Mouse (Mus musculus) heart, adult 11 months (tissue): ENCODE measurements around the gene Tfap2a.

Experiments used
- DNase-seq: peaks from one replicate; pipeline ENCODE4 v3.0.0; 2022

The Tfap2a gene

GRCm38 (mm10) chr13:40733542-40734151 lies 4.5 kb downstream of the Tfap2a start:
- DNase-seq: peak; percentile 74

DNA sequence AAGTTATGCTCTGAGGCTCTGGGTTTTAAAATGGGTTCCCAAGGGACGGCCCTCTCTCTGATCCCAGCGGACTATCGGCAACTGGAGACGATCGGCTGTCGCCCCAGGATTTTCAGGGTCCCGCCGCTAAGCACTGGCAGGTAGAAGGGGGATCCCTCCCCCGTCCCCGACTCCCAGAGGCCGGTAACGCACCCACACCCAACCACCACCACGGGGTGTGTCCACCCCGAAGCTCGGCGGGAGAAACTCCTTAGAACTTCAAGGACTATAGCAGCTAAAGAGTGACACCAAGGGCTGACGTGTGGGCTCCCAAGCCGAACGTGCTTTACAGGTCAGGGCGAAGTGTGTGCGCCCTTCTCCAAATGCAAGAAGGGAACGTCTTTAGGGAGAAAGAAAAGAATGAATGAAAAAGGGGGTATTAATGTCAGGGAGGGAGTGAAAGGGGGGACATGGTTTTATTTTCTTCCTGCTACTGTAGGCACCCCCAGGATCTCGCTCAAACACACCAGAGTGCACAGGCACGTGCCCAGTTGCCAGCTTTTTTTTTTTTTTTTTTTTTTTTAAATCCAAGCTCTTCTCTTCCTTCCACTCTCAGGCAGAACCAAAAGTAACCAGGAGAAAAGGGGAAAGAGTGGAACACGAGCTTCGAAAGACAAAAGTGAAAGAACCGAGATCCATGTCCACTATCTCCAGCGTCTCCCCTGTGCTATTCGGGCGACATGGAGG lies 5.2 kb downstream of the Tfap2a start:
- DNase-seq: peak; percentile 86

DNA sequence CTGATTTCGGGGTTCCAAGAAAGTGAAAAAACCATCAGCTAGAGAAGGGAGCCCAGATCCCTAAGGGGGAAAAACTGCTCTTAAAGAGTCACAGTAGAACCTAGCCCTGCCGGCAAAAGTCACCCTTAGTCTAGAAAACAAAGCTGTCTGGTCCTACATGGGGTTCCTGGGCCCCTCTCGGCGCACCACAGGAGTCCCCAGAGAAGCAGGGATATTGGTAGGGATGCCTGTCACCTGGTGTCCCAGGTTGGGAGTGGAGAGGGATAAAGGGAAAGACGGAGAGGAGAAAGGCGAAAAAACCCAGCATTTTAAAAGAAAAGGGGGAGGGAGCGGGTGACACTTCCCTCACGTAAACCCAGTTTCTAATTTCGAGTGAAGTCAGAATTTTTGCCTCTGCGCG lies 6.1 kb downstream of the Tfap2a start:
- peak; percentile 70 for DNase-seq

DNA sequence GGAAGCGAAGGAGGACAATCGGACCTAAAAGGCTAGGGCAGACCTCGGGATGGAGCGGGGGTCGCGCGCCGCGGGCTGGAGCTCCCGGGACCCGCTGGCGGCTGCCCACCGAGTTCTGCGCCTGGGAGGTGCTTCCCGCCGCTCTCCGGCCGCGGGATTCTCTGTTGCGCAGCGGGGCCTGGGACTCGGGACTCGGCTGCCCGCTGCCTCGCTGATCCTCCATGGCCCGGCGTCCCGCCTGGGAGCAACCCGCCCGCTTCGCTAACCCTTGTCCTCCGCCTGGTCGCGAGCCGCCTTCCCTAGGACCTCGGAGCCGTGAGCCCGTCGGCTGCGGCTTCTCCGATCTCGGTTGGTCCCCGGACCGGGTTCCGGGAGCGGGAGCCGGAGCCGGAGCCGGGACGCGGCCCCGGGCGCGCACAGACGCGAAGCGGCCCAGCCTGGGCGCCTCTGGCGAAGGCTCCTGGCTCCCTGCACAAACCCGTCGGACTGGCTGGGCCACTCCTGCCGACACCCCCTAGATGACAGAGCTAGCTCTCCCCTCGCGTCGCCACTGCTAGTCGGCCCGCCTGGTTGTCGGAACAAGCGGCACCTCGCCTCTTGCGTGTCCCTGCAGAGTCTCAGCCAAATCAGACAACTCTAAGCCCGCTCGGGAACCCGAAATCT lies 6.9 kb downstream of the Tfap2a start:
- DNase-seq: peak; percentile 88

DNA sequence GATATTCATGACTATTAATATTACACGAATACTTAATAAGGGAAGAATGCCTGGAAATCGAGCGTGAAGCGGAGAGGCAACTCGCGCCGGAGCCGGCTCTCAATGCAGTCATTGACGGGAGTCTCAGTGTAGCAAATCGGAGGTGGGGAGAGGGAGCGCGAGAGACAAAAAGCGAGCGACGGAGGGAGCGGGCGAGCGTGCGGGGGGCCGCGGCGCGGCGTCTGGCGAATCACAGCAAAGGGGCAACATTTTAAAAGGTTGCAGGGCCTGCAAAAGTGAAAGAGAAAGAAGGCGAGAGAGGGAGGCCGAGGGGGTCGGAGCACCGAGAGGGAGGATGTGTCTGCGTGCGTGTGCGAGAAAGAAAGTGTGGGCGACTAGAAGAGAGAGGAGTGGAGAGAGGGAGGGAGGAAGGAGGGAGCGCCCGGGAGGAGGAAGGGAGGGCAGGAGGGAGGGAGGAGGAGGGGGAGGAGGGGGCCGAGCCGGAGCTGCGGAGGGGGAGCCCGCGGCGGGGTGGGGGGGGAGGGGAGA lies 7.5 kb downstream of the Tfap2a start:
- peak; percentile 90 for DNase-seq

- DNase-seq: peak; percentile 85
These were observed 8.4 kb downstream of the Tfap2a start for GRCm38 (mm10) chr13:40729592-40730431.

DNA sequence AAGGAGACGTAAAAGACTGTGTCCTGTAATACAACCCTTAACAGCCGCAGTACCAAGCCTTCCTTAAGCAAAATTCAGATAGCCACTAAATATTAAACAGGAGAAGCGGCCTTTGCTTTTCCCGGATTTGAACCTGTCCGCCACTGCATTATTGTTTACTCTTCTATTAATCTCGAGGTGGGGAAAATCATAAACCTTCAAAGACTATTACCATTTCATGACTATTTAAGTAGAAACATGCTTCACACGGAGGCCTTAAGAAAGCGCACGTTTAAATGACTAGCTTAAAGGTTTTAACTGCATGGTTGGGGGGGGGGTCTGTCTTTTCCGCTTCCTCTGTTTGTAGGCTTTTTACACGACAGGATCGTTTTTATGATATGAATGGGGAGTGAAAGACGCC lies 9.1 kb downstream of the Tfap2a start:
- DNase-seq: peak; percentile 24

GRCm38 (mm10) chr13:40728626-40728990 lies 9.6 kb downstream of the Tfap2a start:
- DNase-seq: no peak

DNA sequence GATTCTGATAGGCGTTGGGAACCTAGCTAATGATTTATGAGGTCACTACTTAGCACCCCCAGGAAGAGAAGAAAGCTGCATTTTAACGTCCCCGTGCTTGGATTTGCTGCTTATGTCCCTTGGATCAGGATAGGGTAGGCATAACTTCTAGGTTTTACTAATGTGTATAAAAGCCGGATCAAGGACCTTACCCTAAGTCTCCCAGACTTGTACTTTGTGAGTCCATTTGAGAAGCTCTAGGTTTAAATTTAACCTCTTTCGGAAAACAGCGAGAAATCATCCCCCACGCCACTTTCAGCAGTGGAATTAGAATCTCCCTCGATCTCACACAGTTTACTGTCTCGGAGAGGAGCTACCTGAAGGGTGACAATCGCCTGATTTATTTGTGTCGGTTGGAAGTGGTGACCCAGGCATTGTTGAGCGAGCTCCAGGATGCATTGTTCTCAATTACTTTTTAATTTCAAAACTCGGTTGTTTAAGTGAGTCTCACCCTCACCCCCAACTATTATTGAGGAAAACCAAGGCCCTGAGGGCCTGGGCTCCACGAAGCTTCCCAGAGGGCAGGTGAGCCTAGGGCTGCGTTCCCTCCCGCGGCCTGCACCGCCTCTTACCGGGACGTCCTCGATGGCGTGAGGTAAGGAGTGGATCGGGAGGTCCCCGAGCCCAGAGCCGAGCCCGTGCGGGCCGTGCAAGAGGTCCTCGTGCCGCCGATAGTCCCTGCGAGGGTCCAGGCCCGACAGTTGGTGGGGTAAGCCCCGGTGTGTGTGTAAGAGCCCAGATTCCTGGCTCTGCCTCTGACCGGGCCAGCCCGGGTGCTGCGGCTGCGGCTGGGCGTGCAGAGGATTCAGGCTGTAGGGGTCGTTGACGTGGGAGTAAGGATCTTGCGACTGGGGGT lies 10.2 kb downstream of the Tfap2a start:
- peak; percentile 89 for DNase-seq

DNA sequence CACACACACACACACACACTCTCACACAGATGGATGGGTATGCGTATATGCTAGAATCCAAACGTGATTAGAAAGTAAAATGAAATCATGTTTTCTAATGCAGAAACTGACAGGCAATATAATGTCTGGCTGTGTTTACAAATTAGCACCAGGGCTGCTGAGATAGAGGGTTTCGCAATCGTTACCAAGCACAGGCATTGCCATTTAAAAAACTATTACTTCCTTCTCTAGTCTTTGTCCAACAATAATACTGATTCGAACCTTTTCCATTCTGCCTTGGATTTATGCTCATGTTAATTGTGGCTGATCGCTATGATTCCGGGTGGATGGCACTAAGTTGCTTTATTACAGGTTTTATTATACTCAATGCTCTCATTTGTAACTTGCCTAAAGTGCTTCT lies 12.3 kb downstream of the Tfap2a start:
- DNase-seq: peak; percentile 5

GRCm38 (mm10) chr13:40723598-40723920 lies 14.6 kb downstream of the Tfap2a start:
- no peak for DNase-seq

DNA sequence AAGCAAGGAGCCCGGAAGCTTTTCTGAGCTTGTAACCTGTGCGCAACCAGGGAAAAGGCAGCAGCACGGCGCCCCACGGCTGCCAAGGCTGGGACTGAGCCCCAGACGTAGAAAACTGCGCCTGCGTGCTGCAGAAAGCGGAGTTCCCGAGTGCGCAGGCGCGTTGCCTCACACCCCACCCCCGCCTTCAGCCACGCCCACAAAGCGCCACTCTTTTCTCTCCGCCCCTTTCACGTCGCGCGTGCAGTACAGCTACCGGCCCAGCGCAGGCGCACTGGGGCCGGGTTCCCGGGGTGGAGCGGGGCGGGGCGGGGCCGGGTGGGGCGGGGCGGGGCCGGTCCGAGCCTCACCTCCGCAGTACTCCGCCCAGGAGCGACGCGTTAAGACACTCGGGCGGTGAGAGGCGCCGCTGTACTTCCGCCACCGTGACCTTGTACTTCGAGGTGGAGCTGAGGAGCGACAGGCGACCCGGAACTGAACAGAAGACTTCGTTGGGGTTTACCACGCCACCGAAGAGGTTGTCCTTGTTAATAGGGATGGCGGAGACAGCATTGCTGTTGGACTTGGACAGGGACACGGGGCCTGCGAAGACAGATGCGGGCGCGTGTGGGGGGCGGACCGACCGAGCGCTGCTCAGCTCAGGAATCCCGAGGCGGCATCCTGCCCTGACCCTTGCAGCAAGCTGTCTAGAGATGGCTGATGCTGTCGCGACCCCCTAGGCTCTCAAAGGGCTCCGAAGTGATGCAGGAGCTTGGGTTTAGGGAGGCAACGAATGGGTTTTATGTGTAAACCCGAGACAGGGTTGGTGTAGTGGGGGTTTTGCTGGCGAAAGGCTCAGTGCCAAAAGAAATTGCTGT lies 15.2 kb downstream of the Tfap2a start:
- peak; percentile 99 for DNase-seq

DNA sequence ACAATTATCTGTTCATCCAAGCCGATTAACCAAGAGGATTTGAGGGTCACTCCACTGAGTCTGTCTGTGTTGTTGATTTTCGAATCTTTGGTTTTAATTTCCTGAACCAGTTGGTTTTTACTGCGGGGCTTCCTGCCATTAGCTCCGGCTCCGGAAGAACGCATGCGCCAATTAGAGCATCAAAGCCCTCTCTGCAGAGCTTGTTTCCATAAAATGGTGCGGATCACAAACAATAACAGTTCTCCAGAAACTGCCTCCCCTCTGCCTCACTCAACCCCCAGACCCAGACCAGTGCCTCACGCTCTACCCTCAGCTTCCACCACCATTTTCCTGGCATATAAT lies 18.5 kb downstream of the Tfap2a start:
- peak; percentile 82 for DNase-seq

DNA sequence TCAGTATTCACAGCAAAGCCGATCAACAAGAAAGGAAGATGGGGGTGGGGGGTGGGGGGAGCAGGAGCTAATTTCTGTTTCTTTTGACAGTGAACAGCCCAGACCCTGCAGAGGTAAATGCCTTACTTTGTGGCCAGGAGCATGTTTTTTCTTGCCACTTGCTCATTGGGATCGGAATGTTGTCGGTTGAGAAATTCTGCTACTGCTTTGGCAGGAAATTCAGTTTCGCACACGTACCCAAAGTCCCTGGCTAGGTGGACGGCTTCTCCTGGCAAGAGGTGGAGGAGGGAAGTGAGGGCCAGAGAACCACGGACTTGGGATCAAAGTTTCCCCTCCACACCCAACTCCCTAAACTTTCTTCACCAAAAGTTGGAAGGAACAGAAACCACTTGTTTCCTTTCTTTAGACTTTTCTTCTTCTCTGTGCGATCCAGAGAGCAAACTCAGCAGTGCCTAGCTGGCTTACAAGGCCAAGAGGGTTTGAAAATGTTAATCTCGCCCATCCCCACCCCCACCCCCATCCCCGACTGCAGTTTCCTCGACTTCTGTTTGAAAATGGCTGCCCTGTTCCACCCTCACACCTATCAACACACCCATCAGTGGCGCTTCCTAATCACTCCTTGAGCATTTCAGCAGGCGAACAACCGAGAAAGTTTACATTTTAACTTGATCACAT lies 19.0 kb downstream of the Tfap2a start:
- peak; percentile 22 for DNase-seq

DNA sequence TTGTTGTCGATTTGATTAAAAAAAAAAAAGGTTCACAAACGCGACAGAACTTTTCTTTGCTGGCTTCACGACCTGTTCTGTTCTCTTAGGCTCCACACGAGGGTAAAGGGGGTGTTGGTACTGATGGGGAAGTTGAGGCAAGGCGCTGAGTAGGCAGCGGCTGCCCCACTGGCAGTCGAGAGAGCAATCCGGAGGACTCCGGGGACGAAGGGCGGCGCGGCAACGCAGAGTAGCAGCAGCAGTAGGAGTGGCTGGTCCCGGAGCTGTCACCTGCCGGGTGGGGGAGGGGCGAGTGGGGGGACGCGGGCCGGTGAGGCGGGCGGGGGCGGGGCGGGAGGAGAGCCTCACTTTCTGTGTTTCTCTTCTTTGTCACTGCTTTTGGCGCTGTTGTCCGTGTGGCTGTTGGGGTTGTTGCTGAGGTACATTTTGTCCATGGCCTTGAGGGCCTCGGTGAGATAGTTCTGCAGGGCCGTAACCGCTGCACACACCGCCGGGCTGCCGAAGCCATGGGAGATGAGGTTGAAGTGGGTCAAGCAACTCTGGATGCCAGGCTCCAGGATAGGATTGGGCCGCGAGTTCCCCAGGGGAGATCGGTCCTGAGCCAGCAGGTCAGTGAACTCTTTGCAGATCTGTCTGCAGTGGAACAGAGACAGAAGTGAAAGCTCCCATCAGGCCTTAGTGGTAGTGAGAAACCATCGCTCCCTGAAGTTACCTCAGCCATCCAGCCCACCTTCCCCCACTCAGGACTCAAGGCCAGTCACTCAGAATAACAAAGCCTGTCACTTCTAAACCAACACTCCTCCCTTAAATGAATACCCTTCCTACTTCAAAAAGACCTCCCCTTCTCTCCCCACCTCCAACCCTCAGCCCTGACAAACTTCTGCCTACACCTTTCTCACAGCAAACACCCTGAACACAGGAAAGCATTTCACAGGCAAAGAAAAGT lies 21.1 kb downstream of the Tfap2a start:
- peak; percentile 83 for DNase-seq

DNA sequence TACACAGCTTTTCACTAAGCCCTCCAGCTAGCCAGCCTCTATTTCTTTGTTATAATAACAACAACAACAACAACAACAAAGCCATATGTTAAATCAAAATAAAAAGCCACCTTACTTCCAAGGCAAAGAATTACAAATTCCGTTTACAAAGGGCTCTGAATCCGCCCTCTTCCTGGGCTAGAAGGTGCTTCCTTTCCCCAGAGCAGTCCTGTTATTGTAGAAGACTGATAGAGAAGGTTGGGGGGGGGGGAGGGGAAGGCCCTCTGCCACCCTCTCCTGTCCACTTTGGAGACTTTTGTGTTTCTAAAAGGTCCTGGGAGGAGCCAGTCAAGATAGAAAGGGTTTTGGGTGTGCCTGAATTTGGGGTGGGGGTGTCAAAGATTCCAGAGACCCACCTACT lies 23.6 kb downstream of the Tfap2a start:
- DNase-seq: no peak

- DNase-seq: no peak
These were observed 24.5 kb downstream of the Tfap2a start for GRCm38 (mm10) chr13:40713681-40714080.

- no peak for DNase-seq
These were observed 24.9 kb downstream of the Tfap2a start for GRCm38 (mm10) chr13:40713241-40713640.

DNA sequence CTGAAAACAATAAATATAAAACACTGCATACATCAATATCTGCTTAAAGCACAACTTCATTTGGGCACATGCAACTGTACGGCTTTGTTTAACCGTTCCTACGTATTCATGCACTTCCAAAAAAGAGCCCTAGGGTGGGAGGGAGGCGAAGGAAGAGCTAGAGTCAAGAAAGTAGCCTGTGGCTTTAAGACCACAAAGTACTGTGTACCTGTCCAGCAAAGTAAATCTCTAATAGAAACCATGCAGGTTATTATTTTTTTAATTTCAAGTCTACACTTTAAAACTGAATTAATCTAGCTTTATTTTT lies 25.7 kb downstream of the Tfap2a start:
- DNase-seq: no peak
